Mouse (Mus musculus) embryonic facial prominence, embryonic 10.5 days (tissue): ENCODE data around the gene Apoa1. TPM values are rescaled to one million over a fixed set of nuclear protein-coding genes. Genes with fewer than 3 reads are reported as not detected.
A peak's percentile ranks its signal among the peaks of the same experiment; 100 is the strongest.

ENCODE experiments used
- DNase-seq: peaks from one replicate; pipeline ENCODE4 v3.0.0-alpha.2; 2017; ENCODE audit warnings: low spot score
- H3K27ac ChIP-seq: fragments of 300-500 bp; sonication (generic); replicated peaks from 2 replicates; pipeline ENCODE4 v1.5.1; 2016; ENCODE audit warnings: mild to moderate bottlenecking
- H3K27me3 ChIP-seq: fragments of 300-500 bp; sonication (generic); replicated peaks from 2 replicates; pipeline ENCODE4 v1.6.1; 2016; ENCODE audit warnings: low read depth, mild to moderate bottlenecking; ENCODE audit not compliant: poor library complexity, severe bottlenecking
- H3K36me3 ChIP-seq: fragments of 300-500 bp; sonication (generic); replicated peaks from 2 replicates; pipeline ENCODE4 v1.6.1; 2016; ENCODE audit warnings: mild to moderate bottlenecking, moderate library complexity
- H3K4me1 ChIP-seq: fragments of 300-500 bp; sonication (generic); 2 replicates; pipeline ENCODE4 v1.6.1; 2016
- H3K4me3 ChIP-seq: fragments of 300-500 bp; sonication (generic); 2 replicates; pipeline ENCODE4 v1.5.1; 2016; ENCODE audit warnings: mild to moderate bottlenecking, moderate library complexity
- H3K9me3 ChIP-seq: fragments of 300-500 bp; sonication (generic); 2 replicates; pipeline ENCODE4 v1.6.1; 2016; ENCODE audit warnings: mild to moderate bottlenecking
- WGBS: fragments of 180-500 bp; shearing (Covaris S2); methylation state at CpG from one replicate; pipeline ENCODE4 v1.1.7; 2016; 5-methylcytosine and 5-hydroxymethylcytosine counted together
- polyA plus RNA-seq: library from polyadenylated mRNA; unstranded; fragments of >200 nt; fragmentation: Nextera tagmentation; extraction: Ambion mirVana; gene quantifications from 2 replicates; pipeline ENCODE4 v1.2.1, GENCODE M21; 2016

Apoa1 gene
- polyA plus RNA-seq, 1 experiment from 2014 or later, result 1.4 TPM

GRCm38 (mm10) chr9:46196699-46197169, 31.6 kb upstream of the Apoa1 start:
- H3K9me3 ChIP-seq, result no peaks in the 10 kb centered on the region
- no peaks in the 10 kb centered on the region for H3K4me1 ChIP-seq
- no peak overlapping the region for H3K27ac ChIP-seq
- H3K4me3 ChIP-seq, result no peak overlapping the region
- WGBS, result 84% methylated on average over 12 of the region's 12 CpGs
- DNase-seq, result no peak
- no peaks in the 10 kb centered on the region for H3K27me3 ChIP-seq
- peaks cover 78% of the 10 kb centered on the region for H3K36me3 ChIP-seq

- Histone ChIP-seq H3K4me1 (no peaks in the 10 kb centered on the region), H3K4me3 (no peak overlapping the region), H3K27ac (no peak overlapping the region), H3K9me3 (no peaks in the 10 kb centered on the region), H3K27me3 (no peaks in the 10 kb centered on the region), H3K36me3 (peaks cover 94% of the 10 kb centered on the region)
- 94% methylated on average over 9 of the region's 9 CpGs for WGBS
- no peak for DNase-seq
Observed at GRCm38 (mm10) chr9:46198461-46198860, 29.9 kb upstream of the Apoa1 start.

- no peak for DNase-seq
- H3K9me3 ChIP-seq, result no peaks in the 10 kb centered on the region
- no peaks in the 10 kb centered on the region for H3K4me1 ChIP-seq
- 92% methylated on average over 7 of the region's 7 CpGs for WGBS
- peaks cover 95% of the 10 kb centered on the region for H3K36me3 ChIP-seq
- no peak overlapping the region for H3K27ac ChIP-seq
- H3K4me3 ChIP-seq, result no peak overlapping the region
- H3K27me3 ChIP-seq, result no peaks in the 10 kb centered on the region
Observed at GRCm38 (mm10) chr9:46198936-46199335, 29.4 kb upstream of the Apoa1 start.

- DNase-seq, result no peak
- Histone ChIP-seq H3K4me3 (no peak overlapping the region), H3K9me3 (no peaks in the 10 kb centered on the region), H3K36me3 (peaks cover 96% of the 10 kb centered on the region), H3K4me1 (no peaks in the 10 kb centered on the region), H3K27ac (no peak overlapping the region), H3K27me3 (no peaks in the 10 kb centered on the region)
- WGBS, result 86% methylated on average over 2 of the region's 2 CpGs
Observed at GRCm38 (mm10) chr9:46199609-46200008, 28.8 kb upstream of the Apoa1 start.

GRCm38 (mm10) chr9:46206834-46207500, 21.4 kb upstream of the Apoa1 start:
- no peak for DNase-seq
- Histone ChIP-seq H3K4me1 (peaks cover 29% of the 10 kb centered on the region), H3K4me3 (no peak overlapping the region), H3K27me3 (no peaks in the 10 kb centered on the region), H3K27ac (no peak overlapping the region), H3K9me3 (no peaks in the 10 kb centered on the region), H3K36me3 (peaks cover 97% of the 10 kb centered on the region)
- WGBS, result 77% methylated on average over 10 of the region's 10 CpGs

GRCm38 (mm10) chr9:46207501-46207869, 20.9 kb upstream of the Apoa1 start:
- peaks cover 97% of the 10 kb centered on the region for H3K36me3 ChIP-seq
- WGBS, result 71% methylated on average over 6 of the region's 6 CpGs

GRCm38 (mm10) chr9:46208401-46208974, 19.9 kb upstream of the Apoa1 start:
- H3K4me1 ChIP-seq, result peaks cover 29% of the 10 kb centered on the region
- peaks cover 97% of the 10 kb centered on the region for H3K36me3 ChIP-seq
- peak; percentile 23 for DNase-seq
- H3K27me3 ChIP-seq, result no peaks in the 10 kb centered on the region
- no peaks in the 10 kb centered on the region for H3K9me3 ChIP-seq
- 75% methylated on average over 13 of the region's 13 CpGs for WGBS
- no peak overlapping the region for H3K4me3 ChIP-seq
- peak overlapping the region; percentile 70 for H3K27ac ChIP-seq

More at GRCm38 (mm10) chr9:46207501-46207869, 20.9 kb upstream of the Apoa1 start:
- H3K27ac ChIP-seq, result peak overlapping the region; percentile 49; the same call in 1 of the 2 replicates
- H3K4me3 ChIP-seq, result no peak overlapping the region
- H3K27me3 ChIP-seq, result no peaks in the 10 kb centered on the region
- peaks cover 29% of the 10 kb centered on the region for H3K4me1 ChIP-seq
- H3K9me3 ChIP-seq, result no peaks in the 10 kb centered on the region
- no peak for DNase-seq

- Histone ChIP-seq H3K4me3 (no peak overlapping the region), H3K4me1 (peaks cover 29% of the 10 kb centered on the region), H3K9me3 (no peaks in the 10 kb centered on the region), H3K27me3 (no peaks in the 10 kb centered on the region), H3K27ac (no peak overlapping the region), H3K36me3 (peaks cover 100% of the 10 kb centered on the region)
- WGBS, result 93% methylated on average over 12 of the region's 12 CpGs
- no peak for DNase-seq
Observed at GRCm38 (mm10) chr9:46210473-46210872, 17.9 kb upstream of the Apoa1 start.

- Histone ChIP-seq H3K27ac (no peak overlapping the region), H3K27me3 (no peaks in the 10 kb centered on the region), H3K9me3 (no peaks in the 10 kb centered on the region), H3K4me3 (no peak overlapping the region), H3K36me3 (peaks cover 73% of the 10 kb centered on the region), H3K4me1 (peaks cover 11% of the 10 kb centered on the region)
- no peak for DNase-seq
- WGBS, result 92% methylated on average over 4 of the region's 4 CpGs
Observed at GRCm38 (mm10) chr9:46214276-46214675, 14.1 kb upstream of the Apoa1 start.

GRCm38 (mm10) chr9:46214946-46215337, 13.4 kb upstream of the Apoa1 start:
- DNase-seq, result no peak
- Histone ChIP-seq H3K4me1 (peaks cover 11% of the 10 kb centered on the region), H3K4me3 (no peak overlapping the region), H3K27ac (no peak overlapping the region), H3K36me3 (peaks cover 73% of the 10 kb centered on the region), H3K9me3 (no peaks in the 10 kb centered on the region), H3K27me3 (no peaks in the 10 kb centered on the region)
- 92% methylated on average over 10 of the region's 10 CpGs for WGBS

GRCm38 (mm10) chr9:46215338-46216322, 12.8 kb upstream of the Apoa1 start:
- no peak overlapping the region for H3K27ac ChIP-seq
- peaks cover 73% of the 10 kb centered on the region for H3K36me3 ChIP-seq
- WGBS, result 83% methylated on average over 11 of the region's 11 CpGs

GRCm38 (mm10) chr9:46216744-46217470, 11.5 kb upstream of the Apoa1 start:
- no peak overlapping the region; the same call in 1 of the 2 replicates for H3K27ac ChIP-seq
- no peaks in the 10 kb centered on the region for H3K9me3 ChIP-seq
- no peak overlapping the region for H3K4me3 ChIP-seq
- peaks cover 11% of the 10 kb centered on the region for H3K4me1 ChIP-seq
- DNase-seq, result no peak
- peaks cover 73% of the 10 kb centered on the region for H3K36me3 ChIP-seq
- H3K27me3 ChIP-seq, result no peaks in the 10 kb centered on the region
- 92% methylated on average over 13 of the region's 13 CpGs for WGBS

More at GRCm38 (mm10) chr9:46215338-46216322, 12.8 kb upstream of the Apoa1 start:
- H3K9me3 ChIP-seq, result no peaks in the 10 kb centered on the region
- peaks cover 11% of the 10 kb centered on the region for H3K4me1 ChIP-seq
- H3K4me3 ChIP-seq, result no peak overlapping the region
- no peak for DNase-seq
- H3K27me3 ChIP-seq, result no peaks in the 10 kb centered on the region
